Mouse (Mus musculus) inflammation-experienced regulatory T-cells, adult 6 months (primary cell): ENCODE results near the gene Eid2b. TPM values are rescaled to one million over a fixed set of nuclear protein-coding genes. Genes with fewer than 3 reads are reported as not detected.

Source experiments
- ATAC-seq: one replicate; pipeline ENCODE4 v1.8.0; 2017
- polyA plus RNA-seq, 3 experiments: library from polyadenylated mRNA; unstranded; fragments of 100-300 nt; shearing (Covaris generic); gene quantifications; one replicate each; pipeline ENCODE4 v1.2.1; 2017

The Eid2b gene
- polyA plus RNA-seq, 3 experiments from 2014 or later, result 0.34 to 1.7 (median 0.44) TPM

GRCm38 (mm10) chr7:28301616-28302433 is 24.3 kb downstream of the Eid2b start, which contains the start of gene Dll3:
Gene Dll3, minus strand, starts transcription at chr7:28302238.
- no peak for ATAC-seq

- no peak for ATAC-seq
Observed at GRCm38 (mm10) chr7:28305641-28306040, 28.1 kb downstream of the Eid2b start.

GRCm38 (mm10) chr7:28306216-28306615 is 28.7 kb downstream of the Eid2b start:
- no peak for ATAC-seq

GRCm38 (mm10) chr7:28309737-28310136 is 32.2 kb downstream of the Eid2b start:
- no peak for ATAC-seq

- peak; percentile 30 for ATAC-seq
Observed at GRCm38 (mm10) chr7:28311151-28311925, 33.8 kb downstream of the Eid2b start.

- peak; percentile 97 for ATAC-seq
Observed at GRCm38 (mm10) chr7:28311926-28312543, 34.5 kb downstream of the Eid2b start, which contains the start of gene Timm50. Gene Timm50, minus strand, starts transcription at chr7:28312072.

- ATAC-seq, result no peak
Observed at GRCm38 (mm10) chr7:28318036-28318435, 40.5 kb downstream of the Eid2b start.

- no peak for ATAC-seq
Observed at GRCm38 (mm10) chr7:28318714-28319113, 41.2 kb downstream of the Eid2b start.

GRCm38 (mm10) chr7:28321974-28322720 is 44.6 kb downstream of the Eid2b start:
- ATAC-seq, result no peak

GRCm38 (mm10) chr7:28325293-28325692 is 47.8 kb downstream of the Eid2b start:
- ATAC-seq, result no peak

GRCm38 (mm10) chr7:28326457-28326856 is 48.9 kb downstream of the Eid2b start:
- ATAC-seq, result no peak

- ATAC-seq, result no peak
Observed at GRCm38 (mm10) chr7:28328260-28328659, 50.7 kb downstream of the Eid2b start.

Other genes with a start within 250 kb of the Eid2b start
- gene Psmc4, start 227.6 kb upstream of the Eid2b start, polyA plus RNA-seq, result 100 to 1,000 TPM; 176 to 203 (median 189) TPM
- not detected for gene Fcgbp, start 206.5 kb upstream of the Eid2b start, polyA plus RNA-seq
- gene 9530053A07Rik, start 148.3 kb upstream of the Eid2b start, polyA plus RNA-seq, result not detected
- gene Fbl, start 108.0 kb upstream of the Eid2b start, polyA plus RNA-seq, result 10 to 100 TPM; 37.8 to 61.3 (median 61.2) TPM
- gene Dyrk1b, start 98.3 kb upstream of the Eid2b start, polyA plus RNA-seq, result 1 to 10 TPM in 2 of 3 experiments, under 1 TPM in 1; 0.95 to 1.8 (median 1.3) TPM
- gene Eid2, start 9.9 kb upstream of the Eid2b start, polyA plus RNA-seq, result under 1 TPM; 0.25 to 0.84 (median 0.81) TPM
- gene Selenov, start 13.4 kb downstream of the Eid2b start, polyA plus RNA-seq, result not detected
- not detected for gene Dll3, start 24.5 kb downstream of the Eid2b start, polyA plus RNA-seq
- 10 to 100 TPM; 27.6 to 39.1 (median 36.4) TPM for gene Timm50, start 34.3 kb downstream of the Eid2b start, polyA plus RNA-seq
- gene Supt5, start 61.0 kb downstream of the Eid2b start, polyA plus RNA-seq, result 100 to 1,000 TPM in 2 of 3 experiments, 10 to 100 TPM in 1; 95.7 to 122 (median 120) TPM
- 1,000 to 10,000 TPM in 2 of 3 experiments, 100 to 1,000 TPM in 1; 937 to 1,605 (median 1,546) TPM for gene Rps16, start 72.9 kb downstream of the Eid2b start, polyA plus RNA-seq
- gene Plekhg2, start 94.9 kb downstream of the Eid2b start, polyA plus RNA-seq, result 100 to 1,000 TPM in 1 of 3 experiments, 10 to 100 TPM in 2; 48.5 to 102 (median 74.0) TPM
- gene Zfp36, start 102.5 kb downstream of the Eid2b start, polyA plus RNA-seq, result 100 to 1,000 TPM; 100 to 211 (median 148) TPM
- 10 to 100 TPM; 26.2 to 33.0 (median 32.5) TPM for gene Med29, start 115.0 kb downstream of the Eid2b start, polyA plus RNA-seq
- gene Paf1, start 115.2 kb downstream of the Eid2b start, polyA plus RNA-seq, result 10 to 100 TPM; 46.2 to 59.4 (median 51.8) TPM
- 100 to 1,000 TPM; 470 to 850 (median 500) TPM for gene Gmfg, start 159.7 kb downstream of the Eid2b start, polyA plus RNA-seq
- gene Lrfn1, start 174.2 kb downstream of the Eid2b start, polyA plus RNA-seq, result under 1 TPM in 1 of 3 experiments, not detected in 2; 0.17 TPM
- gene Ifnl2, start 232.7 kb downstream of the Eid2b start, polyA plus RNA-seq, result not detected
- not detected for gene Ifnl3, start 245.1 kb downstream of the Eid2b start, polyA plus RNA-seq